Mouse (Mus musculus) layer of hippocampus, postnatal 25 days (tissue): ENCODE measurements at regions not wholly inside any gene's neighbourhood (a gene's known extent, or its start where the extent isn't known, plus 50 kb on each side); places are given as distances from the start of the nearest gene placed in this dataset.

Experiments
- DNase-seq, 2 experiments: peaks; one replicate each; pipeline ENCODE4 v3.0.0; 2022; ENCODE audit warnings: mixed read lengths in 2 of 2, low spot score in 1 of 2; ENCODE audit errors: extremely low spot score in 1 of 2

DNA sequence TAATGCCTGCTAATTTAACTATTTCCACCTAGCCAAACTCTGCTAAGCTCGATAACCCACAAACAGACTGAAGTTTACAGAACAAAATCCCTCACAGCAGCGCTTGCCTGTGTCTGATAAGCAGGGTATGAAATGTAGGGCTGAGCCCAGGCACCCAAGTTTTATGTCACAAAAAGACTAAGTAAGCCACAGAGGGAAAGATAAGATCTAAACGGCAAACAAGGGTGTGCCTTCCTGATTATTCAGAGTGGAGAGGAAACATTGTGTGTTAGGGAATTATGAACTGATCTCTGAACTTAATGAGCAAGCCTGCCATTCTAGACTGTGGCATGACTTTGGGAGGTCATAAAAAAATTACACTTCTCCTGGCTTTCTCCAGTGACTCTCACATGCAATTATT lies 621.8 kb downstream of the Kcnj2 start:
- DNase-seq: no peak

DNA sequence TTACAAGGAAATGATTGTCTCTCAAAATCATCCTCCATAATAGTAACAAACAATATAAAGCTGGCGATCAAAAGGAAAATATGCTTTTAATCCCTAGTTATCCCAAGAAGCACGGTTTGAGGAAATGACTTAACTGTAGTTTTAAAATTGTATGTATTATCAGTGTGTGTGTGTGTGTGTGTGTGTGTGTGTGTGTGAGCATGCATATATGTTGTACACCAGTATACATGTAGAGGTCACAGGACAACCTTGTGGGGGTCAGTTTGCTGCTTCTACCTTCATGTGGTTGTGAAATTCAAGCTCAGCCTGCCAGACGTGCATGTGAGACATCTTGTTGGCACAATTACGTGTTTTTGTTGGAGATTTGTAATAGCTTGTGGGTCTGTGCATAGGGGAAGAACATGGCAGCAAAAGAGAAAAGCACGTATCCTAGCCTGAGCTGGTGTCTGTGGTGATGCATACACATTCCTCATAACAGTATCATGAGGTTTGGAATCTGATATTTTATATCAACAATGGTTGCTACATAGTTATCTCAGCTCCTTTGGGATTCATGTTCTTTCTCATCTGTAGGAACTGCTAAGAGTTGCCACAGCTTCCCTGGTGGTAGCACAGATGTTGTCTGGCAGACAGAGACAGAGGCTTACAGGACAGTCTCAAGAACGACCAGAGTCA lies 622.4 kb downstream of the Kcnj2 start:
- DNase-seq: no peak

DNA sequence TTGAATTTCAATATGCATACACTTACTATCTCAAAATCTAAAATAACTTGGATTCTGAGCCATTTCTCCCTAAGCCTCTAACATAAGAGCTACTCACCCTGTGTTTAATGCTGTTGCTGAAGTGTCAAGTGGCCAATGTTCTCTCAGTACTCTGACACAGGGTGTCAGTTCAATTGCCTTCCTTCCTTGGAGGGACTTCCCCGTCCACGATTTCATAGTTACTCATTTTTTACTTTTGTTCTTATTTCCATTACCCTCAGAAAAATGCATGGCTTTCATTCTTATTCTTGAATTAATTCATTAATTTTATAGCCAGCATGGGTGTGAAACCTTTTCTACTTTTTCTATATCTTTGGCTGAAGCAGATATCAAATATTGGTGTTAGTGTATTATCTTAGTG lies 623.9 kb downstream of the Kcnj2 start:
- no peak for DNase-seq

DNA sequence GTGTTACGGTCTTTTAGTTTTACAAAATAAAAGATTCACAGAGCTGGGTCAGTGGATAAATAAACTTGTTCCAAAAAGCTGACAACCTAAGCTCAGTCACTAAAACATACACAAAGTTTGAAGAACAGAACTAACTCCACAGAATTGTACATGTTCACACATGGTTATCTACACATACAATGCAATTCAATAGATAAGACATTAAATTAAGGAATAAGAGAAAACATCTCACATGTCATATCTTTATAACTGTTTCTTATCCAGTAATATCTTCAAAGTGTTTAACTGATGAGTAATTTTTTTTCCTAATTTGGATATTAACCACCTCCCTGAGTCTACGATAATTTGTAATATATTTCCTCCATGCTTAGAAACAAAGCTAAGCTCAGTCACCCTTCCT lies 625.5 kb downstream of the Kcnj2 start:
- DNase-seq: no peak

DNA sequence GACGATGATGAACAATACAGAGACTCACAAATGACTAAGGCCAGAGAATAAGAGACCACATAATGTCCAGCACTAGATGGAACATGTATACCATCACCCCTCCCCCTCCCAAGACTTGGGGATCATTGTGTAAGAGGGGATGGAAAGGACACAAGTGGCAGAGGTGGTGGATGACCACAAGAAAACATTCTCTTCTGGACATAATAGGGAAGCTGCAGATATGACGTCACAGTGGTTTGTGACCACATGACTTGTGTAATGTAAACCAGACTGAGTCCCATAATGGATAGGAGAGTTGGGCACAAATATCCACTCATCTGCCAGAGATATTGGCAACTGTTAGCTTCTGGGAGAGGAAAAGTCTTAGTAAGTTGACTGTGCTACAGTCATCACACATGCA lies 630.7 kb downstream of the Kcnj2 start:
- DNase-seq: no peak

DNA sequence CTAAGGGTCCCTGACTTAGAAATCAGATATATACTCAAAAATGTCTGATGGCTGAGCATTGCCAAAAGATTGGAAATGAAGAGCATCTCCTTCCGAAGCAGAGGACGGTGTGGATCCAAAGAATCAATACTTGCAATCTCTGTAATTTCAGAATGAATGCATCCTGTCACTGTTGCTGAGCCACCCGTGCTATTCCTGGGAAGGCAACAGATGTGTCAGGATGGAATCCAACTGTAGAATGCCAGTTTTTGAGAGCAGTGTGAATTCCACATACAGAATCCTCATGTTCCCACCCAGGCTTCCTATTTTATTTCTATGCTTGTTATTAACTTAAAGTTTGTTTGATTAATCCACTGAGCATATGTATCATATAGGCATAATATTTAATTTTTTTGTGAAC lies 633.9 kb downstream of the Kcnj2 start:
- no peak for DNase-seq

DNA sequence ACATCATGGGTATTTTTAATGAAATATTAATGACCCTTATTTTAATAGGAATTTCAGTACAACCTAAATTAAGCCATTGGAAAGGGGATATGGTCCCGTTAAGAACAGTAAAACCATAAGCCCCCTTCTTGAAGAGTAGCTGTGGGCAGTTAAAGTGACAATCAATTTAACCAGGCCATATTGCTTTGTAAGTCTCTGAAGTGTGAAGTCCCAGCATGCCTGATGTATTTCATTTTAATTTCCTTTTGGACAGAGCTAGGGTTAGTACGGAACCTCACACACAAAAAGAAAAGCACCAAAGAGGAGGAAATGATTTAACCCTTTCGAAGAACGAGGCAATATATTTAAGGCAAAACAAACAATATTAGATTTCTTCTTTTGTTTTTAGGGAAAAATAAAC lies 640.9 kb downstream of the Kcnj2 start:
- no peak for DNase-seq

DNA sequence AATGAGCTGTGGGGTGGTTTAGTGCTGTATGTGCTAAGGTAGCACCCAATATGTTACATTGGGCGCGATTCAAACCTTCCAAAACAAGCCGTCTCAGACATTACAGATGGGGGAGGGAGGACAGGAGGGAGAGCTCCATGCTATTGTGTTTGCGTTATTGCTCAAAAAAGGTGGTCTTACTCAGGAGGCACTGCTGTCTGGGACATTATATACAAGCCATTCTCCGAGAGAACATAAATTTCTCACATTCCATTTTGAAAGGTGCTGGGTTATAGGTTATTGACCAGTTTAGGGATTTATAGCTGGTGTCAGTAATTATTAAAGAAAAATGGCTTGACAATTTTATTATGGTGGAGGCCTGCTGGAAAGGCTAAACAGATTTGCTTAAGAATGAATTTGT lies 649.4 kb downstream of the Kcnj2 start:
- DNase-seq: no peak

DNA sequence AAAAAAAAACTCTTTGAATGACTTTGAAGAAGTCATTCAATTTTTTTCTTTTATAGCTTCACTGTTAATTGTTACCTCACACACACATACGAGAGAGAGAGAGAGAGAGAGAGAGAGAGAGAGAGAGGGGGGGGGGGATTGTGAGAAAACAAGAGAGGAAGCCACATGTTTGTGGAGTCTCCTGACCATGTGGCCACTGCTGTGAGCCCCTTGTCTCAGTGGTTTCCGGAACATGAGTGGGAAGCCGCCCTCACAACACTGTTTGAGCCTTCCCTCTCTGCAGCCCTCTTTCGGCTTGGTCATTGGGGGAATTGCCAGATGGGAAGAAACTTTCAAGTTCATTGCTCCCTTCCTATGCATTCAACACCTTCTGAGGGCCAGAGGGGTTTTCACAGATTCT lies 656.3 kb downstream of the Kcnj2 start:
- DNase-seq: no peak

DNA sequence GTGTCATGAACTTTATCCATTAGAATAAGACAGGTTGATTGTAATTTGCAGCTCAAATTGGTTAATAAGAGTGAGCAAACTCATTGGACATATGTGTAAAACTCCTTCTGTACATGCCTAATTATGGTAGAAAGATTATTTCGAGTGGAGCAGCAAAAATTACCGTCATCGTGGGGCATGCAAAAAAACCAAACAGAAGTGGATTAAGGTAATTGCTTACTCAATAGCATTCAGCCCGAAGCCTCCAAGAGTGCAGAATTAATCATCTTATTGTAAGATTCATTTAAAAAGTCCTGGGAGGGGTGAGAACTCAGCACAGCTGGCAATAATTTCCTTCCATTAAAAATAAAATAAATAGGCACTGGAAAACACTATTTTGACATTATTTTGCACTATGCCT lies 662.2 kb downstream of the Kcnj2 start:
- no peak for DNase-seq

DNA sequence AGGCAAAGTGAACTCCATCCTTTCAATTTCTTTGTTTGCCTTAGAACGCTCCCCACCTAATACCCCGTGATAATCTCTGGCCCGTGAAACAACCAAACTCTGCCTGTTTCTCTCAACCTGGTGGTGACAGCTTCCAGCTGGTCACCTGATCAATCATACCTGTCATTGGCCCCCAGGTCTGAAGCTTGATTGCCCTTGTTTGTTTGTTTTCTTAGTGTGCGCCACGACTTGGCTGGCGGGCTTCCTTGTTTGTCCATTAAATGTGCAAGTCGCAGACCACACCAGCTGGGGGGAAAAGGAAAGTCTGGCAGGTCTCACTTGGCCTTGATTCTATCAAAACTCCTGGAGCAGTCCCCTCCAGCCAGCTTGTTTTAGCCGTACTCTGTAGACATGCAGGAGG lies 666.1 kb downstream of the Kcnj2 start:
- DNase-seq: no peak

DNA sequence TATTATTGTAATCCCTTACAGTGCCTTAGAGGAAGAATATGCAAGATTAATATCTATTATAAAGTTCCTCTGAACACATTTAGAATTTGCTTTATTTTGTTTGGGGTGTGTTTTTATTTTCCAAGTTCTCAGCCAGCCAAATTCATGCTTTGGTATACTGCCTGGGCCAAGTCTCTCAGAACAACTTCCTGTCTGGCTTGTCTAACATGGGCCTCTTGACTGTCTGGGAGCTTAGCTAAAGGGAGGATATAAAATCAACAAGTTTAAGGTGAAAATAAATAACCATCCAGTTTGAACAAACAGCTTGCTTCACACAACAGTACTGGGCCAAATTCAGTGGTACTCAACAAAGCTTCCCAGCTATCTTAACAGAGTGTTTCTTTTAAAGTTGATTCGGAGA lies 669.5 kb downstream of the Kcnj2 start:
- DNase-seq: no peak

DNA sequence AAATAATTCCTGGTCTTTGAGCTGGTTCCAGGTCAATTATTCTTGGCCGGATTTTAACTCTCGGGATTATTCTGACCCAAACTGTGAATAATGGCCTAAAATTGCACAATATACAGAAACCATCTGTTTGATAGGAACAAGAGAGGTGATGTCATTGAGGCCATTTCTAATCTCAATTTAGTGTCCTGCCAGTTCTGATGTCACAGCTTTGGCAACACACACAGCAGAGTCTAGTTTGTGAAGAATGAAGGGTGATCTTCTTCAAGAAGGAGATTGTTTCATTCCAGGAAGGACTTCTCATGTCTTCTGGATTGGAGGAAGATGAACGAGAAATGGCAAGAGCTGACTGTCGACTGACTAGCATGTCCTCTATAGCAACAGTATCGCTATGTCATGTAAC lies 670.0 kb downstream of the Kcnj2 start:
- DNase-seq: no peak

DNA sequence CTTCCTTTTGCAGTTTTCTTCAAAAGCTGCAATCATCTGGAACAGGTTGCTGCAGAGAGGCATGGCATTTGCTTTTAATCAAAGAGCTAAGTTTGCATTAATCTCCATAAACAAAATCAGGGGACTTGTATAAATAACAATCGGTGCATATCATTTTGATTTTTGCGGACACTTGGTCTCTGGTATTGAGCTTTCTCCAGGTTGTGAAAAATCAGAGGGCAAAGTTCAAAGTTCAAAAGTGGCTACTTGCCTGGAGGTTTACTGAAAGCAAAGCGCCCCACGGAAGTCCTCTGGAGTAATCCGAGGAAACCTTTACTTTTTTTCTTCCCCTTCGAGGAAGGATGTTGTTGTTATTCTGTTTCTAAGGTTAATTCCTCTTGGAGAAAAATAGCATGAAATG lies 677.4 kb downstream of the Kcnj2 start:
- DNase-seq: no peak

DNA sequence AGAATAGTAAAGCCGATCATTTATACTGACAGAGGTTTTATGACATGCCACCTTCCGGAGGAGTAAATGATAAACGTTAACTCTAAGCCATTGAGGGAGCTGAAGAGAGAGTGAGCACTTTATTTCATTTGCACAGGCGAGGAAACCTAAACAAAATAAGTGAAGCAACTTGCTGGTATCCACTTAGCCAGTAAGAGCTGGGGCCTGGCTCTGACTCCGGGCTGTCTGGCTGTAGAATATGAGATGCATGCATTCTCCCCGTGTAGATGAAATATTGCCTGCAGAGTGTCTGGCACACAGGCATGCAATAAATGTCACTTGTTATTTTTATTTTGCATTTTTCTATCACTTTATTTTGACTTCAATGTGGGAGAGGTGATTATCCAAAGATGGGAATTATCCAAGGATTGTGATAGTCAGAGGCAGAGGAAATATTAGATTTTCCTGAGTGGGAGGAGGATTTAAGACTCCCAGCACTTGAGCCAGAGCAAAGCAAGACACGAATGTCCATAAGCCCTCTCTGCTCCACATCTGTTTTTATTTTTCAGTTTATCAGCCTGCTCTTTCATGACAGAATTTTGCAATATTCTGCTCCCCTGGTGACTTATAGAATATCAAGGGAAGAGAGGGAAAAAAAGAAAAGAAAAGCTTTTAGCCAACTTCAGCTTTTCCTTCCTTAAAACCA lies 681.4 kb downstream of the Kcnj2 start:
- no peak for DNase-seq

DNA sequence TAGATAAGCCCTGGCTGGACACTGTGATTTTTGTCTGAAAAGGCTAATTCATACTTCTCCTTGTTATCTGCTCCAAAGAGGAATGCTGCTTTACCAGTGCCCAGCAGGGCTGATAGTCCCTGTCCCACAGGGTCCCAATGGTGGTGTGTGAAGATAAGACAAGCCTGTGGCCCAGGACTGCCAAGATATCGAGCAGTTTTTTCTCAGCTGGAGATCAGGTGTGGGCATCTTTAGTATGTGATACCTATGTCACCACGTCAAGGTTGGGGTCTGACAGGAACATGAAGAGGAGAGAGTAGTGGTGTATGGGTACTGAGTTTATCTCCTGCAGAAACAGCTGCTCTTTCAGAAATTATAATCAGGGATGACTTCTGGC lies 682.0 kb downstream of the Kcnj2 start:
- no peak for DNase-seq

DNA sequence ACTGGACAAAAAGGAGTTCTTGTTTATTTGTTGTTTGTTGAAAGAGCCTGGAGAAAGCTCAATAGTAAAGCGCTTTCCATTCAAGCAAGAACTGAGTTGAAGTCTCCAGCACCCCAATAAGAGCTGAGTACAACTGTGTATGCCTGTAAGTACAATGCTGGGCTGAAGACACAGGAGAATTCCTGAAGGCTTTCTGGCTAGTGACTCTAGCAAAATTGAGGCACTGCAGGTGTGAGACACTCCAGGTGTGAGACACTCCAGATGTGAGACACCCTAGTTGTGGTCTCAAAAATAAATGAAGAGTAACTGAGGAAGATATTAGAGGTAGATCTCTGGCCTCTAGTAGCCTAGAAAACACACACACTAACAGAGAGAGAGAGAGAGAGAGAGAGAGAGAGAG lies 682.5 kb downstream of the Kcnj2 start:
- no peak for DNase-seq

DNA sequence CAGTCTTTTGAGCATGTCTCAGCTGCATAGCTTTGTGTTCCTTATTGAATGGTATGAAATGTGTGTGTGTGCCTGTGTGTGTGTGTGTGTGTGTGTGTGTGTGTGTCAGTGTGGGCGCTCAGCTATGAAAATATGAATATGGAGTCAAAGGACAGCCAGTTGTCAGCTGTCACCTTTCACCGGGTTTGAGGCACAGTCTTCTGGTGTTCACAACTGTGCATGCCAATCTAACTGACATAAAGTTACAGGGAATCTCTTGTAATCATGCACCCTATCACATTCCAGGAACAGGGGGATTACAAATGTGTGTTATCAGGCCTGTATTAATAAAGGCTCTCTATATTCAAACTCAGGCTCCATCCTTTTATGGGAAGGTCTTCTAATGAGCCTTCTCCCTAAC lies 688.8 kb downstream of the Kcnj2 start:
- no peak for DNase-seq

DNA sequence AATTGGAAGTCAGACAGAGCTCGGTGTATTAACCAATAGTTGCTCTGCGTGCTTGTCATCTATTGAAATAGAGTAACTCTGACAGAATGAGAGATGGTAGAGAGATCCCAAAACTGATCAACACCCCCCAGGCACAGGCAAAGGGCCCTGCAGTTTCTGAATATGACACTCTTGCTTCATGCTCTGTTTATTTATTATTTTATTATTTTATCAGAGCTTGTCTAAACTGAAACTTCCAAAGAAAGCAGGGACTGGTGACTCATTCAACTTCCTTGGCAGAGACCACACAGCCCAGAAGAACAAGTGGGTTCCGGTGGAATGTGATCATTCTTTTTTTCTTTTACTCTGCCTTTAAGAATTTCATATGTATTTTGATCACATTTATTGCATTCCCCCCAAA lies 697.1 kb downstream of the Kcnj2 start:
- no peak for DNase-seq

DNA sequence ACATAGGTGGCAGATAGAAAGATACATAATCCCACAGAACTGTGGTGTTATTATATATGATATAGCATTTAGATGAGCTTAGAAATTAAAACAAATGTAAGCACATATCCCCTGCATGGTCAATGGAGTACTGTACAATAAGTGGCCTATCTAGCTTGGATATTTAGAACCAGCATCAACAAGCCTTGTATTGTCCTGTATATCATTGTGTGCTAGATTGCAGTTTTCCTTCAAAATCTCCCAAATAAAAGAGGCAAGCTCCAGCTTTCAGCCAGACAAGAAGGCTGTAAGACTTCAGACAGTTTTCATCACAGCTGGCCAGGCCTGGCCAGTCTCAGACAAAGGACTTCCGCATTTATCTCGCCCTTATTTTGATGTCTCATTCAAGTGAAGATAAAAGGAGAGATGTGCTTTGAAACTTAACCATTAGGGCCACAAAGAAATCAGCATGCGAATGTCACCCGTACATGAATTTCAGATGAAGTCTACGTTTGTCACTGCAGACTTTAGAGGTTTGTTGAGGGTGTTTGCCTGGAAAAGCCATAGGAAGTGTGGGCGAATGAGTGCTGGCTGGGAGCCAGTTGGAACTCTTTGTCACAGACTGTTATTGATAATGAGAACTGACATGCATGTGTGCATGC lies 700.5 kb downstream of the Kcnj2 start:
- DNase-seq: peak in 1 of 2 experiments; percentile 16

DNA sequence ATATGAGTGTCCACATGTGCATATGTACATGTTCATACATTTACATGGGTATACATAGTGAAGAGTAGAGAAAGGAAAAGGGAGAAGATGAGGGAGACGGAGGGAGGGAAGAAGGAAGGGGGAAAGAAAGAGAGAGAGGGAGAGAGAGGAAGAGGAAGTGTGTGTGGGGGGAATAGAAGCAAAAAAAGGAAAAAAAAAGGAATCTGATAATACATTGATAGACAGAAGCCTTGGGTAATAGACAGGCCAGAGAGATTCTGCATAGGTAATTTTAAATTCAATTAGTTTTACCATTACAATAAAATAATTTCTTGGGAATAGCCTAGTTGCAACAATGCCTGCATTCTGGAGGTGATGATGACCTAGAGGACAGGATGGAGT lies 701.0 kb downstream of the Kcnj2 start:
- DNase-seq: no peak

DNA sequence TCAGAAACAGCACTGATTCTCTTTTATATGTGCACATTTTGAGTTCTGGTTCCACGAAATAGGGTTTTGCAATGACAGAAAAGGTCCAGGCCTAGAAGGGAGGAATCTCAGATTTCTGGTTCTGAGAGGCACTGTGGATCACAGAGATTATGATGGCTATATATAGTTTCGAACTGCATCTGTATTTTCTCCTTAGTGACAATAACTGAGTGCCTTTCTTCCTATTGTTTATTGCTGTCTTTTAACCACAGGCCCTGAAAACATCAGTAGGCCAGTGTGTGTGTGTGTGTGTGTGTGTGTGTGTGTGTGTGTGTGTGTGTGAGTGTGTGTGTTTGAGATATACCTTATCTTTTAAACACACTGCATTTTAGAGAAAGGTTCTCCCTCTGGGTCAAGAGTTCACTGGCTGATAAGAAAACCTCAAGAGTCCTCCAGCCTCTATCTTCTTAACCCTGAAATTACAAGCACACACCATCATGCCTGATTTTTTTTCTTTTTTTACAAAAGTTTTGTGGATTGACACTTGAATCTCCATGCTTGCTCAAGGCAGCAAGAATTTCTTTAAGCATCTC lies 708.2 kb downstream of the Kcnj2 start:
- DNase-seq: no peak
